Mouse (Mus musculus) spleen, adult 2 months (tissue): ENCODE measurements around the gene Rnasek.

Source experiments
- CTCF ChIP-seq: fragments of 200-500 bp; IDR thresholded peaks from 2 replicates; pipeline ENCODE4 v1.5.1; 2011; ENCODE audit warnings: mild to moderate bottlenecking, inconsistent platforms; ENCODE audit not compliant: insufficient read depth, insufficient read length, insufficient replicate concordance; ENCODE audit errors: extremely low read depth
- POLR2A ChIP-seq: fragments of 200-500 bp; IDR thresholded peaks from 2 replicates; pipeline ENCODE4 v1.6.1; 2011; ENCODE audit warnings: low read depth, low read length, inconsistent platforms

- TF ChIP-seq CTCF: no peak
- no peak for TF ChIP-seq POLR2A
Measured at GRCm38 (mm10) chr11:70250150-70250549, 10.5 kb upstream of the Rnasek start.
